Mouse (Mus musculus) ovary, postnatal 36 days (tissue): ENCODE results near the gene Cltb.
"Not testable (repeated sequence)": the region's sequence is repeated elsewhere in the genome, so short reads cannot be mapped to it uniquely, and the experiment has no call there.

Source experiments
- DNase-seq: peaks from one replicate; pipeline ENCODE4 v3.0.0; 2022; ENCODE audit warnings: low spot score, mixed read lengths

Gene Cltb

DNA sequence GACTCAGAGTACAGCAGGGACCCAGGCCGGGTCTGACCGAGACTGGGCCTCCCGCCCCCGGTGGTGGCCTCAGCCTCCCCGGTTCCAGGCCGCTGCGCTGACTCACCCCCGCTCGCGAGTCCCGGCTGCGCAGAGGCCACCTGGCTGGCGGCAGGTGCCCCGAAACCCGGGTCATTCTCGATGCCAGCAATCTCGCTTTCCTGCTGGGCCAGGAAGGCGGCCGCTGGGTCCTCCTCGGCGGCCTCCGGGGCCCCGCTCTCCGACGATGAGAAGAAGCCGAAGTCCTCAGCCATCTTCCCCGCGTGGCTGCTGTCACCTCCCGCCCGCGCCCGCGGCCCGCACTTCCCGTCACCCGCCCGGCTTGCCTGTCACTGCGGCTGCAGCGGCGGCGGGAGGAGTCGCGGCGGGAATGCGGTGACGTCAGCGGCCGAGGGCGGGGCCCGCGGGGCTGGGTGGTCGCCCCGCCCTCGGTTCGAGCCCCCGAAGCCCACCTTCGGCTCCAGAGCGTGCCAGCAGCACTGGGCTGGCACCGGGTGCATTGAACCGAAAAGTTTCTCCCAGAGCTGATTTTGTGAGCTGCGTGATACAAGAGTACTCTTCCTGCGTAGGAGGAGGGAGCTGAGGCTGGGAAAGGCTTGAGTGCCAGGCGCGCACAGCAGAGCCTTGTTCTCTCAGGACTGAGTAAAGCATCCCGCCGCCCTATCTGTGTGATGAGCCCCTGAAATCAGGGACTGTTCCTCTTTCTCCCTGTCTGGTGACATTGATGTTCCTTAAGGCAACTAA is at the start of gene Cltb:
Cltb (minus strand) TSS at position 373 of the 783 bp plus-strand sequence.
- peak; percentile 85 for DNase-seq

DNA sequence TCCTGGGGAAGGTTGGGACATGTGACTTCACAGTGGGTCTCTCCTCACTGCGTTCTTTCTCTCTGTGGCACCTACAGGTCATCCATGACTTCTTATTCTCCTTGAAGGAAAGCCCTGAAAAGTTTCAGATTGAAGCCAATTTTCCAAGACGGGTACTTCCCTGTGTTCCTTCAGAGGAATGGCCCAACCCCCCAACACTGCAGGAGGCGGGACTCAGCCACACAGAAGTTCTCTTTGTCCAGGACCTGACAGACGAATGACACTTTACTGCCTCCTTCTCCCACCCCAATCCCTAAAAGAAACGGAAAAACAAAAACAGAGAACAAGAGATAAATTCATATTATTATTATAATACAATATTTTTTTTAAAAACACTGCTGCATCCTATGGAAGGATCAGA is 49.7 kb upstream of the Cltb start:
- DNase-seq = no peak

DNA sequence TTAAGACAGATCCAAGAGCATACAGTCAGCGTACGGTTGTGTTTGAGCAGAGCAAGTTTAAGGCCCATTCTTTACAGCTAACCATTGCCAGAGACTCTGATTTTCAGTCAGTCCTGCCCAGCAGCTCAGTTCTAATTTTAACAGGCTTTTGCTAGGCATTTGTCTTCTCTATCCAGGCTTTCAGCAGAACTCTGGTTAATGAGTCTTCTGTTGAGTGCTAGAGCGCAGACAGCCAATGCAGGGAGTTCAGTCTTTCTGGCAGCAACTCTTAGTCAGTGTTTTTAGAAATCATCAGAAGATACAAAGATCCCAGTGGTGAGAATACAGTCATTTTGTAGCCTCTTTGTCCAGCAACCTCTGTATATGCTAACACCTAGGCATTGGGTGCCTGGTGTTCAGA is 39.3 kb upstream of the Cltb start:
- no peak for DNase-seq

DNA sequence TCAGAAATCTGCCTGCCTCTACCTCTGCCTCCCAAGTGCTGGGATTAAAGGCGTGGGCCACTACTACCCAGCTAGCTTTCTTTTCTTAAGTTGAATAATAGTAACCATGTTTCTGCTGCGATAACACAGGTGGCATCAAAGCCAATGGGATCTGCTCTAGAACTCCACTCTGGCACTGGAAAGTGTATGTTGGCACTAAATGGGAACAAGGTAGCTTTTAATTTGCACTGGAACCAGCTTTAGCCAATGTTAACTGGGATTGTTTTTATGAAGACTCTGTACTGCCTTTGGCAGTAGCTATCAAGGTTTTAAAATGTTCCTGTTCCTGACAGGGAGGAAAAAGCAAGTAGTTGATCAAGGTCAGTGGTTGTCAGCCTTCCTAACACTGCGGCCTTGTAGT is 23.9 kb upstream of the Cltb start:
- DNase-seq = no peak

DNA sequence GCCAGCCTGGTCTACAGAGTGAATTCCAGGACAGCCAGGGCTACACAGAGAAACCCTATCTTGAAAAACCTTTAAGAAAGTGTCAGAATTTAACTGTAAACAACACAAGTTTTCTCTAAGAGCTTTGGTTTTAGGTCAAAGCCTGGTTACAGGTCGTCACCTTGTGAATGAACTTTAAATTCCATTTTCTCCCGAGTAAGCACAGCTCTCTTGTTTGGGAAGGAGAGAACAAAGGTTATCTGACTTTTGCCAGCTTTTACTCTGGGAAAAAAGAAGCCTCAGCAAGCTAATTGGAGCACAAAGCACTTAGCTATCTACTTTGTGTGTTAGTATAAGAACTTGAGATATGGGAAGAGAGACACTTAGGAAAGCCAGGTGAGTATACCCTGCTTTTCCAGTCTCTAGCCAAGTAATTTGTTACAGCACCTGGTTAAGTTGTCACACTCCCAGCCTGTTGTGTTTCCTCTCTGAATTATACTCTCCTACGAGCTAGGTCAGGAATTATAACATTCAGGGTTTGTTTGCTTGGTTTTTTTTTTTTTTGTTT is 21.7 kb upstream of the Cltb start:
- DNase-seq = no peak

DNA sequence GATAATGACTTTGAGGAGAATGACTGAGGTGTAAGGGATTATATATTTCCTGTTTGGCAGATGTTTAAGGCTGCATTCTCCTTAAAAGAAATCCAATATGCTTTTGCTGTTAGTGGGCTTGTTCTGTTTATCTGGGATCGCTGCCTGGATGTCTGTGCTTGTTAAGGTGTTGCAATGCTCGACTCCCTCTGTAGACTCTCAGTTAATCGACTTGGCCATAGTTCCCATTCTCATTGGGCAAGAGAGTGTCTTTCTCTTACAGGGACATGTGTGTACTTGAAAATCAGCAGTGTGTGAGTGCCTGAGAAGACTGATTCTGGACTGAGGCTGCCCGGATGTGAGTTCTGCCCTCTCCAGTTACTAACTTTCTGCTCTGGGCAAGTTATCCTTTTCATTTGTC is 18.0 kb upstream of the Cltb start:
- DNase-seq = no peak

DNA sequence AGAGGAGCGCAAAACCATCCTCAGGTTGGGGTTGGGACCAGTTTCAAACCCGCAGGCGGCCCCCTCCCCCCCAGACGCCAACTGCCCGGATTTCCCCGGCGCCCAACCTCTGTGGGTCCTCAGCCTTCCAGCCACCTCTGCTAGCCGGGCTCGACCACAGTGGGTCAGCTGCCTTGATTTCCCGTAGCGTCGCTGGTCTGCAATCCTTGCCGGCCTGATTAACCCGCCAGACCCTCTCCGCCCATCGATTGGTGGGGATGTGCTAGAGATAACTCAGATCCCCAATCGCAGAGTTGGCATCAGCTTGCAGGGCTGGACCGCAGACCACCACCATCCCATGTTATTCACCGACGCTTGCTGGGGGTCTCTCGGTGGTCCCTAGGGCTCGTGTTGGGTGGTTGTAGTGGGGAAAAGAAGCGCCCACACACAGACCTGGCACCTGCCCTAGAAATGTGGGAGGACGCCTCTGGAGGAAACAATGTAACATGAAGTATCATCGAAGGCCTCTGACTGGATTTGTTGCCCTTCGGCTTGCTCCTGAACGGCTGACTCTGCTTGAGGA is 10.9 kb upstream of the Cltb start:
- no peak for DNase-seq

DNA sequence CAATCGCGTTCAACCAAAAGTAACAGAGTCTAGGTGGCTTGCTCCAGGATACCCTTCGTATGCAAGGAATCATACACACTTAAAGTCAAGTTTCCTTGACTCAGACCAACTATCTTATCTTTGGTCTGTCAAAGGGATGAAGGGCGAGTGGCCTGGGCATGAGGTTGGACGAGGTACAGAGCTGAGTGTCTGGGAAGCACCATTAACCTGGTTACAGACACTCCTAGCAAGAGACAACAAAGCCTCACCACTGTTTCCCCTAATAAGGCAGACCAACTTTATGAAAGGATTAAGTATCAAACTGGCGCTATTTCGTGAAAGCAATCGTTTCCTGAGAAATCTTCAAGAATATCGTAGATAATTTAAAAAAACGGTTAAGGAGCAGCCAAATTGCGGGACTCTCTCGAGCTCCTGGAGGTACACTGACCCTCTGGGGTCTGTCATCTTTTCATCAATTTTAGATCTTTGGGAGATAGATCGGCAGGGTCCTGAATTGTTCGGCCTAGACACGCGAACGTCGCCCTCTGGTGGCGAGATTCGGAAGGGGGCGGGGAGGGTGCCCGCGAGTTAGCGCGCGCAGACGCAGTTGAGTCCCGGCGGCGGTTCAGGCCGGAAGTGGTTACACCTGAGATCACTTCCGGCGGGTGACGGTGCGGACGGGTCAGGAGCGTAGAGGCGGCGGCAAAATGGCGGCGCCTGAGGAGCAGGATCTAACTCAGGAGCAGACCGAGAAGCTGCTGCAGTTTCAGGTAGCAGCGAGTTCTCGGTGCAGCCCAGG is 10.2 kb upstream of the Cltb start, which contains the start of gene Faf2:
Faf2 (plus strand) TSS at position 630 of the 778 bp plus-strand sequence.
- peak; percentile 98 for DNase-seq

DNA sequence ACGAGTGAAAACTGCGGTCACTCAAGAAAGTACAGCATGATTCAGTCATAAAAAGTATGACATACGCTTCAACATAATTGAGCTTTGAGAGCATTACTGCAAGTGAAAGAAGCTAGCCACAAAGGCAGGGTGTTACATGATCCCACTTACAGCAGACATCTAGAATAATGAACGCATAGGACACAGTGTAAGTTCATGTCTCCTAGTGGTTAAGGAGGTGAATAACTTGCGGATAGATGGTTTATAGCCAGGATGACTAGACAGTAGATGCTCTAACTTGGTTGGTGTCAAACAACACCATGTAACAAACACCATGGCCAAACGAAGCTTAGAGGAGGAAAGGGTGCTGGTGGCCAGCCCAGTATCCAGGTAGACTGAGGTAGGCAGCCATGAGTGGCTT is 5.9 kb upstream of the Cltb start:
- no peak for DNase-seq

DNA sequence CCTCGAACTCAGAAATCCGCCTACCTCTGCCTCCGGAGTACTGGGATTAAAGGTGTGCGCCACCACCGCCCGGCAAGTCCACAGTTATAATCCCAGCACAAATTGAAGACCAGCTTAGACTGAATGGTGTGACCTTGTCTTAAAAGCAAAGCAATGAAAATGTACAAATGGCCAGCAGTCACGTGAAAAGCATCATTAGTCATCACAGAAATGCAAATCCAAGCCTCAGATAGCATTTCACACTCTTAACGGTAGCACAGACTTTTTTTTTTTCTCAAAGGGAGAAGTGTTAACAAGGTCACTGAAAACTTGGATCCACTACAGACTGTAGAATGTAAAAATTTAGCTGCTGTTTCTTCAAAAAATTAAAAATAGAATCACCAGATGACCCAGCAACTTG is 5.2 kb upstream of the Cltb start:
- no peak for DNase-seq

DNA sequence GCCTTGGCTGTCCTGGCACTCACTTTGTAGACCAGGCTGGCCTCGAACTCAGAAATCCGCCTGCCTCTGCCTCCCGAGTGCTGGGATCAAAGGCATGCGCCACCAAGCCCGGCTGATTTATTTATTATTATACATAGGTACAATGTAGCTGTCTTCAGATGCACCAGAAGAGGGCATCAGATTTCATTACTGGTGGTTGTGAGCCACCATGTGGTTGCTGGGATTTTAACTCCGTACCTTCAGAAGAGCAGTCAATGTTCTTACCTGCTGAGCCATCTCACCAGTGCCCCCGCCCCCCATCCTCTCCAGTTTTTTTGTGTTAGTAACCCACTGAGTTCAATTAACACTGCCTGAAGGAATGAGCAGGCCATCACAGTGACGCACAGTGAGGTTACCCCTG is 2.0 kb upstream of the Cltb start:
- not testable (repeated sequence) for DNase-seq

DNA sequence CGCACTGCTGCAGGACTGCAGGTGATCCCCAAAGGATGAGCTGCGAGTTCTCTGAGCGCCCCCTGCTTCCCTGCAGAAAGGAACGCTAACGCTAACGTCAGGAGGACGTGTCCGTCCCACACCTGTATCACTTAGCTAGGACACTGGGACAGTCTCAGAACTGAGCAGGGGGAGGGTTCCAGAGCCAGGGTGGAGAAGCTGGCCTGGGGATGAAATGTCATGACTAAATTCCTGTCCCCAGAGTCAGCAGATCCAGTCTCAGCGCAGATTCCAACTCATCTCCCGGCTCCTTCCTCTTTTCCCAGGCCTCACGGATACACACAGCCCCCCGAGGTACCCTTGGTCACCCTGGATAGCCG is 552 bp downstream of the Cltb start:
- DNase-seq = no peak

DNA sequence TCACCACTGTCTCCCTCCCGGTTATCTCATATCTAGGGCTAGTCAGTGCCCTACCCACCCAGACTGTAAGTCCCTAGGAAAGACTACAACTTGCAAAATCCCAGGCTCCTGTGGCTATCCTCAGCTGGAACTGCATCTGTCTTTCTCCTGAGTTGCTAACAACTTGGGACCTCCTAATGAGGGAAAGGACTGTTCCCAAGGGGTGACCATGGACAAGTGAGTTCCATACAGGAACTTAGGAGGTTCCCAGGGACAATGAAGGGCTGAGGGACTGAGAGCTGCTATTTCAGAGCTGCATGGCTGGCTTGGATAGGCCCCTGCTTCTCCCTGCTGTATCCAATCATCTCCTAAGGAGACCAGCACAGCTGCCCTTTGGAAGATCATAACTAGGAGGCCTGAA is 1.8 kb downstream of the Cltb start:
- no peak for DNase-seq

DNA sequence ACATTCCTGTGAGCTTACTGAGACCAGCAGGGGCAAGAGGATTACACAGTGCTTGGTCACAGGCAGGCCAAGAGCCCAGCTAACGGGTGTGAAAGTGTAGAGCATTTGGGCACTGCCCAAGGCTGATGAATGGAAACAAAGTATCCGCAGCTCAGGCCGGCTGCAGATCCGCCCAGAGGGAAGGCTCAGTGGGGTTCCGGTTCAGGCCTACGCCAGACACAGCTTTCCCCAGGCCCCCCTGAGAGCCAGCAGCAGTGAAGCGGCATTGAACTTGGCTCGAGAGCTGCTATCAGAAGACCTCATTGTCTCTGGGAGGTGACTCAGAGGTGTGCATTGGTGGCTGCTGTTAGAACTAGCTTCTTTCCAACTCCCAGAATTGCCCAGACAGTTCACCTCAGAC is 2.5 kb downstream of the Cltb start:
- DNase-seq = peak; percentile 17

DNA sequence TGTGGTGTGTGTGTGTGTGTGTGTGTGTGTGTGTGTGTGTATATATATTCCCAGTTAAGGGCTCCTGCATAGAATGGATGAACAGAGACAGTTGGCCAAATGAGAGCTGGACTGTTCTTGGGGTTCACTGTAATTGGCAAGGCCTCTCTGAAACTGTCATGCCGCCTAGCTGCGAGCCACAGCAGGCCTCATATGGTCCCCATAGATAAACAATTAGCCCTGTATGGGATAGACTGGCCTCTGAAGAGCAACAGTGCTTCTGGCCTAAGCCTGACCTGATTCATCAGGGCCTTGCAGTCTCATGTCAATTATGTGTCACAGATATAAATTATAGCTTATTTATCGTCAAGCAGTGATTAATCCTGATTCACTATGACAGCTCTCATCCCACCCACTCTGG is 3.1 kb downstream of the Cltb start:
- DNase-seq = no peak

DNA sequence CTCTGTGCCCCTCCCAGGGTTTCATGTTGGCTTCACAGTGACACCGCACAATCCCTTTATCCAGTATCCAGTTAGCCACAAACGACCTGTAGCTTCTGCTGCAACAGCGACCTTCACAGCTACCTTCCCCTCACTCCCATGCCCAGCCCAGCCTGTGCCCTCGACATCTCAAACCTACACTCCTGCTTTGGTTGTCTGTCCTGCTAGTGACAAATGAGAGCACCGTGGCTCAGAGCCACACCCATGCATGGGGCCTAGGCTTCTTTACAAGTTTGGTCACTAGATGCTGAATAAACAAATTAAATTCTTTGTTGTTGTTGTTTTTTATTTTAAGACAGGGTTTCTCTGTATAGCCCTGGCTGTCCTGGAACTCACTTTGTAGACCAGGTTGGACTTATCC is 3.9 kb downstream of the Cltb start:
- no peak for DNase-seq

DNA sequence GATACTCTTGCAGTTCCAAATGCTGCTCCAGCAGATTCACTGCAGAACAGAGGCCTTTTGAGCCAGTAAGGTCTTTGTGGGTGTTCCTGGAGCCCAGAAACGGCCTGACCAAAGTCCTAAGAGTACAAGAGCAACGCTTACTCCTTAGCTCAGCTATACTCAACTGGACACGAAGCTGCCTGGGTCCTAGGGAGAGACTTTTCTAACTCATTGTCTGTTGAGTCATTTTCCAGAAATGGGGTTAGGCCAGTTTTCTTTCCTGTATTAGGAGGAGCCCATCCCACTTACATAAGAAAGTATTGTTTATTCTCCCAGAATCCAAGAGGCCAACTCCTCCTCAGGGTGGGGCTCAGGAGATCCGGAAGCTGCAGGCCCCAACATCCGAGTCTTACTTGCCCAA is 5.7 kb downstream of the Cltb start:
- no peak for DNase-seq

DNA sequence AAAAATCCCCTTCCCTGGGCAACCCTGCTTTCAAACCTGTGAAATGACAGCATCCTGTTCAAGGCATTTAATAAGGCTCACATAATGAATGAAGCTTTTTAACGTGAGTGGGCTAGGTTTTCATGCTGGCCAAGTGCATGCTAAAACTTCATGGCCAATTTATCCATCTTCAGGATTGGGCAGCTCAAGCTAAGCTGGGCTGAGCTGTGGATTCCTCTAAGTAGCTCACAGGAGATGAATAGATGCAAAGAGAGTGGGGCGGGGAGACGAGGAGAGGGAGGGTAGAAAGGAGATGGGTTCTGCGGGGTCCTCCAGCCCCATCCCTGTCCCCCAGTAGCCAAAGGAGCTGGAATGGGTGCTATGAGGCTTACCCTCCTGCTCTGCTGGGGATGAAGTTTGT is 6.9 kb downstream of the Cltb start:
- DNase-seq = no peak

DNA sequence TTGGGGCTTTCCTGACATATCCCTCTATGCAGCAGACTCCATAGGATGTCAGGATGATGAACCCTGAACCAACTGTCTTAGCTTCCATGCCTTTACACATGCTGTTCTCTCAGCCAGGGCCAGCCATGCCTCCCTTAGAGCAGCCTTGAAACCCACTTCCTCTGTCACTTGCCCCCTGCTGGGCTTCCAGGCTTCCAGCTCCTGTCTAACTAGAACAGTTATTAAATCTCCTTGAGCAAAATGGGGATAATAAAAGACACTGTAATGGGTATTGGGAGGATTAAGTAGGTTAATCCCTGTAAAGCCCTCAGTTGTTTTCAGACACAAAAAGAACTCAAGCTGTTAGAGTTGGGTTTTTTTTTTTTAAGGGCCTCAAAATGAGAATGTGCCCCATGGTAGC is 7.6 kb downstream of the Cltb start:
- DNase-seq = no peak

DNA sequence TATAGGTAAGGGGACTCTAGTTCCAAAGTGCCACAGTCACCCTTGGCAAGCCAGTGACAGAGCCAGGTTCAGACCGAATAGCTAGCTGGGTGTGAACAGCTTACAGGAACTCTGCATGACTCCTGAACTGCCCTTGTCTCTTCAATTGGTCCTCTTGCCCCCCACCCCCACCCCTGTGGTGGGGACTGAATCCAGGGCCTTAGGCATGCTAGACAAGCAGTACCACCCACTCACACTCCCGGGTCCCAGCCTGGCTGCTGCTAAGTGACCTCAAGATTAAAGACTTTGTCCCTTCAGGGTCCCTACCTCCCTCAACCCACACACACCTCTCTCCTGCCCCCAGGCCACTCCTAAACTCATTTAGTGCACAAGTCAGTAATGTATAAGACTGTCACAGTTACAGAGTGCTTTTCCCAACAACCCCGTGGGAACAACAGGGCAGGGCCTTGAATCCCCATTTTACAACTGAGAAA is 8.5 kb downstream of the Cltb start:
- no peak for DNase-seq

DNA sequence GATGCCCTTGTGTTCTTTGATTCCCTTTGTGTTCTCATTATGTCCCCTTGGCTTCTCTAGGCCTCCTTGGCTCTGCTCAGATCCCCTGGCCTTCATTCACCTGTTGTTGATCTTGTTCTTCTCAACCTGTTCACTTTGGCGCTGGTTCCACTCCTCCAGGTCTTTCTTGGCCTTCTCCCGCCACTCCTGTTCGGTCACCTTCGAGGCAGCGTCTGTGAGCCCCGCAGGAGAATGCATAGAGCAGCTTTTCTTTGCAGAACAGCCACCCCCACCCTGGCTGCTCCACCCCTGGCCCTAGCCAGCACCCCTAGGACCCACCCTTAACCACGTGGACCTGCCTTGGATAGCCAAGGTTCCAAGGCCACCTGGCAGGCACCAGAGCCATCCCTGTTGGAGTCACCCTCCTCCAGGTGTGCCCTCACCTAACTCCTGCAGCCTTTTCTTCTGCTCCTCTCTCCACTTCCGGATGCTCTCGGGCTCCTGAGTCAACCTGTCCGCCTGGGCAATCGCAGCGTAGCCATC is 12.5 kb downstream of the Cltb start:
- DNase-seq = no peak

DNA sequence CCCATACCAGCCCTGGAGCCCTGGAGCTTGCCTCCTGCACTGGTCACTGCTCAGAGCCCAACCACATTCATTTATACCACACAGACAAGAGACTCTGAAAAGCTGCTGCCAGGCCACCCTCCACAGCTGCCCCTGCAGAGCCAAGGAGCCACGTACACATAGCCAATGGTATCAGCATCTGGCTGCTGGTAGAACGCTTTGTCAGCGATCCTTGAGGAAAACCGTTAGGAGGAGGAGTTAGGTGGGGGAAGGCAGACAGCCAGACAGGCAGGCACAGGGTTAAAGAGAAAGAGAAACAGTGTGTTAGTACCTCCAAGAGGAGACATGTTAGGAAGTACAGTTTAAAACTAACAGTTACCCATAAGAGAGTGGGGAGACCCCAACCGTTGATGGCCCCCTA is 14.3 kb downstream of the Cltb start:
- DNase-seq = no peak
